Mouse (Mus musculus) neural tube, embryonic 15.5 days (tissue): ENCODE data around the gene Entpd5. TPM values are rescaled to one million over a fixed set of nuclear protein-coding genes. Genes with fewer than 3 reads are reported as not detected.
A peak's percentile ranks its signal among the peaks of the same experiment; 100 is the strongest.

ENCODE experiments used
- ATAC-seq: fragments of 200-750 bp; cut with Nextera tagmentation; 2 replicates; pipeline ENCODE4 v1.8.0; 2017; ENCODE audit warnings: mild to moderate bottlenecking, moderate TSS enrichment, moderate library complexity; ENCODE audit not compliant: low FRiP score
- H3K27ac ChIP-seq: fragments of 300-500 bp; sonication (generic); replicated peaks from 2 replicates; pipeline ENCODE4 v1.5.1; 2015; ENCODE audit warnings: mild to moderate bottlenecking, inconsistent platforms
- H3K27me3 ChIP-seq: fragments of 300-500 bp; sonication (generic); replicated peaks from 2 replicates; pipeline ENCODE4 v1.6.1; 2015; ENCODE audit warnings: inconsistent platforms
- H3K36me3 ChIP-seq: fragments of 300-500 bp; sonication (generic); 2 replicates; pipeline ENCODE4 v1.6.1; 2015; ENCODE audit warnings: inconsistent platforms
- H3K4me1 ChIP-seq: fragments of 300-500 bp; sonication (generic); 2 replicates; pipeline ENCODE4 v1.6.1; 2015; ENCODE audit warnings: inconsistent platforms
- H3K4me2 ChIP-seq: fragments of 300-500 bp; sonication (generic); 2 replicates; pipeline ENCODE4 v1.6.1; 2015; ENCODE audit warnings: inconsistent platforms, mild to moderate bottlenecking, moderate library complexity
- H3K4me3 ChIP-seq: fragments of 300-500 bp; sonication (generic); replicated peaks from 2 replicates; pipeline ENCODE4 v1.5.1; 2015; ENCODE audit warnings: mild to moderate bottlenecking, inconsistent platforms
- H3K9ac ChIP-seq: fragments of 300-500 bp; sonication (generic); replicated peaks from 2 replicates; pipeline ENCODE4 v1.6.1; 2015; ENCODE audit warnings: mild to moderate bottlenecking, inconsistent platforms
- H3K9me3 ChIP-seq: fragments of 300-500 bp; sonication (generic); replicated peaks from 2 replicates; pipeline ENCODE4 v1.6.1; 2016; ENCODE audit warnings: inconsistent platforms
- WGBS: fragments of 180-500 bp; shearing (Covaris S2); methylation state at CpG from one replicate; pipeline ENCODE4 v1.1.7; 2015; ENCODE audit warnings: mixed read lengths; 5-methylcytosine and 5-hydroxymethylcytosine counted together
- polyA plus RNA-seq: library from polyadenylated mRNA; unstranded; fragments of >200 nt; fragmentation: Nextera tagmentation; extraction: Ambion mirVana; gene quantifications from 2 replicates; pipeline ENCODE4 v1.2.1, GENCODE M21; 2015

Entpd5 gene
- 11.6 and 17.0 TPM in 2 replicates for polyA plus RNA-seq

DNA sequence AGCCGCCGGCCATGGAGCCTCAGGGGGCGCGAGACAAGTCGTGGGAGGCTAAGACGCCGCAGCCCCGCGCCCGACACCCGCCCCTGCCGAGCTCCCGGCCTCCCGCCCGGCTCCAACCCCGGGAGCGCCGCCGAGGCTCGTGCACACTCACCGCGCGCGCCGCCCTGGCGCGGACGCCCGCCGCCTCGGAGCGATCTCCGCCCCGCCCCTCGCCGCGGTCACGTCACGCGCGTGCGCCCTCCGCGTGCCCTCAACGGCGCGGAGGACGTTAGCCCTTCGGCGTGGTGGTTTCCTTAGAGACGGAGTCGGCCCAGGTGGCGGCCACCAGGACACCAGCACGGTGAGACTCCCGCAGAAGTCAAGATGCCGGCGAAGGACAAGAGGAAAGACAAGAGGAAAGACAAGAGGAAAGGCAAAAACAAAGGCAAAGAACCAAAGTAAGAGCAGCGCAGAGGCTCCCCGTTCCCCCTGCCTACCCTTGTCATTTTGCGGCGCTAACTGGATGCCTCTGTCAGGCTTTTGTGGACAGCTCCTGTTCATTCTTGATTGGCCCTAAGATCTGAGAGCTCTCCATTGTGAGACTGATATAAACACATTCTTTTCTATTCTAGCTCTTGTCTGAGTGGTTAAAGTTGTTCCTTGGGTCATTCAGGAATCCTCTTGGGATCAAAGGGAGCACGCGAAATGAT, at the start of gene Entpd5, which contains the start of gene Bbof1:
Entpd5 (minus strand) TSS at position 211 of the 689 bp plus-strand sequence.
Bbof1 (plus strand) TSS at position 253 of the 689 bp plus-strand sequence.
- ATAC-seq = peak; percentile 94
- Histone ChIP-seq H3K4me1 (peaks cover 12% of the 10 kb centered on the region), H3K9ac (peak within 1 kb of the TSS; percentile 89), H3K27me3 (no peaks in the 10 kb centered on the region), H3K4me3 (peak within 1 kb of the TSS; percentile 82), H3K36me3 (no peaks in the 10 kb centered on the region), H3K9me3 (no peaks in the 10 kb centered on the region), H3K4me2 (peak within 1 kb of the TSS; percentile 86), H3K27ac (peak within 1 kb of the TSS; percentile 93)
- under 1% methylated on average over 61 of the region's 63 CpGs for WGBS

DNA sequence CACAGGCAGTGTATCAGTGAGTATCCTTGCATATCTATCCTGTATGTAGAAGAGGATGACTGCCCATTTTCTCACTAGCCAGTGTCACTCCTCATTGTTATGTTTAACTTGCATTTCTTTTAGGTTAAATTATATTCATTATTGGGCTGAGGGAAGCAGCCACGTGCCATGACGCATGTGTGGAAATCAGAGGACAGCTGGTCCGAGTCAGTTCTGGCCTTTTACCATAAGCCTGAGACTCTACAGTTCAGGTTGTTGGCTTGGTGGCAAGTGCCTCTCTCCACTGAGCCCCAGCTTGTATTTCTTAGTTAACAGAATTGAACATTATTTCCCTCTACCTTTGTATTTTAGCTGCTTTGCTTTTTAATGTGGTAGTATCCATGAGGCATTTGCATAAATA, 48.1 kb upstream of the Entpd5 start:
- Histone ChIP-seq H3K36me3 (peaks cover 31% of the 10 kb centered on the region), H3K27ac (no peak overlapping the region), H3K4me1 (peaks cover 10% of the 10 kb centered on the region), H3K27me3 (no peaks in the 10 kb centered on the region), H3K9ac (no peak overlapping the region), H3K4me2 (no peak overlapping the region), H3K4me3 (no peak overlapping the region), H3K9me3 (no peaks in the 10 kb centered on the region)
- ATAC-seq = no peak
- WGBS = 96% methylated on average over 3 of the region's 3 CpGs

DNA sequence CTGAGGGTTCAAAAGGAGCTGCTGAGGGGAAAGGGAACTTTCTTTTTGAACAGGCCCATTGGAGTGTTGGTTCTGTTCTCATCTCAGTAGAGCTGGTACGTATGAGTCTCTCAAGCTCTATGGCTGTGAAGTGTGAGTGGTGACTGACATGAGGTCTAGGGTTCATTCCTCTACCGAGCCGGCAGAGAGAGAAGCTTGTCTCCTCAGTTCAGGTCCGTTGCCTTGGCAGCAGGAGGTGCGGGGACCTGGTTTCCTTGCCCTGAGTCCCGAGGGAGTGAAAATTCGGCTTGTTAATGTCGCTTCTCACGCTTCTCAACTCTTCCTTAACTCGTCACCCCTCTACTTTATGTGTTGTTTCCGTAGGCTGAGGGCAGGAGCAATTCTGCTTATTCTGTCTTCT, 43.0 kb upstream of the Entpd5 start:
- Histone ChIP-seq H3K4me3 (peak overlapping the region; percentile 72), H3K9ac (peak overlapping the region; percentile 58), H3K4me1 (peaks cover 19% of the 10 kb centered on the region), H3K27ac (peak overlapping the region; percentile 86), H3K27me3 (no peaks in the 10 kb centered on the region; the same call in 1 of the 2 replicates), H3K4me2 (peak overlapping the region; percentile 98), H3K9me3 (no peaks in the 10 kb centered on the region), H3K36me3 (0 out of 2 replicates have a peak, but pooled peaks cover under 1% of the 10 kb centered on the region)
- under 1% methylated on average over 11 of the region's 11 CpGs for WGBS
- no peak for ATAC-seq

DNA sequence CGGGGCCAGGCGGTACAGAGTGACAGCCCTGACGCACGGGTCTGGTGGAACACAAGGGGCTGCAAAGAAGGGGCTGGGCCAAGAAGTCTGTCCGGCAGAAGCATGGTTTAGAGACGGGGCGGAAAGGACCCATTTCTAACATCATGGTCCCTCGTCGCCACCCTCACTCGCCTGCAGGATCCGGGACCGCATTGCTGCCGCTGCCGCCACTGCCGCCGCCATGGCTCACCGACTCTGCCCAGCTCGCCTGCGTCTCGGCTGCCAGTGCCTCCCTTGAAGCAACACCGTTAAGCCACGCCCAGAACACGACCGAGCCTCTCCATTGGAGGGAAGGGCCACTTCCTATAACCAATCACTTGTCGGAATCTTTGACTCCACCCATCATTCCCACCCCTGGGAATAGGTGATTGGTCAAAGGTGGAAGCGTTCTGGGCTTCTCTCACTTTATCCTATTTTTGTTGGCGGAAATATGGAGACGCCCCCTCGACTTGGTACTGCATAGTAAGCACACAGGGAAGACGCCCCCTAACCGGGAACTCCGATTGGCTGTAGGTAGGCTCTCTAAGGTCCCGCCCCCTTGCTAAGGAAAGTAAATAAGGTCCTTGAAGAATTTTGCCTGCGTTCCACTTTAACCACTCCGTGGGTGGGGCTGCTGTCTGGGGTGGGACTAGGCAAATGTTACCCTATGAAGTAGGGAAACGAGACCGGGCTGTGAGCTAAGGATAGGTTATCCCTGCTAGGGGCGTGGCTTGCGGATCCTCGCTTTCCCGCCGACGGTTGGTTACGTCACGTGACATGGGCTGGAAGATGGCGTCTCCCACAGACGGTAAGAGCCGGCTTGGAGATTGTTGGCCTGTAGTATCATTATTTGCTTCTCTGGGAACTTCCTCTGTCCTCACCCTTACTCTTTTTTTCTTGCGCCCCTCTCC, 42.2 kb upstream of the Entpd5 start, which contains the start of the genes Aldh6a1 and Lin52:
Aldh6a1 (minus strand) TSS at position 287 of the 929 bp plus-strand sequence.
Lin52 (plus strand) TSS at position 705 of the 929 bp plus-strand sequence.
- ATAC-seq = peak; percentile 98
- Histone ChIP-seq H3K36me3 (no peaks in the 10 kb centered on the region), H3K4me2 (peak within 1 kb of the TSS; percentile 98), H3K27me3 (no peaks in the 10 kb centered on the region; the same call in 1 of the 2 replicates), H3K4me3 (peak within 1 kb of the TSS; percentile 72), H3K9me3 (no peaks in the 10 kb centered on the region), H3K9ac (peak within 1 kb of the TSS; percentile 59), H3K4me1 (peaks cover 19% of the 10 kb centered on the region), H3K27ac (peak within 1 kb of the TSS; percentile 86)
- WGBS = under 1% methylated on average over 49 of the region's 49 CpGs

DNA sequence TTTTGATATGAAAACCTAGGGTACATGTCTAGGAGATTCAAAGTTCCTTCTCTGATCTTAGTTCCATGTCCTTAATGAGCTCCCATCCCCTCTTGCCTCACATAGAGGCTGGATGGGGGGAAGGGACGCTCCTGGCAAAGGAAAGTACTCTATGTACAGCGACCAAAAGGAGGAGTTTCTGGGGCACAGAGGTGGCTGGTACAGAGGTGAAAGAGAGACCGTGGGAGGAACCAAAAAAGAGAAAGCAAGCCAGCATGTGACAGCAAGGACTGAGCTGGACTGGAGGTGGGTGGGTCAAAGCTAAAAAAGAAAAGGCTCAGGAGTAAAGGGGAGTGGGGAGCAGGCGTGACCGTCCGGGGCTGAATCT, 41.5 kb upstream of the Entpd5 start:
- peak overlapping the region; percentile 59 for H3K9ac ChIP-seq
- peak overlapping the region; percentile 98 for H3K4me2 ChIP-seq
- ATAC-seq = peak; percentile 13
- H3K9me3 ChIP-seq = no peaks in the 10 kb centered on the region
- H3K4me3 ChIP-seq = peak overlapping the region; percentile 72
- H3K36me3 ChIP-seq = no peaks in the 10 kb centered on the region
- no peaks in the 10 kb centered on the region; the same call in 1 of the 2 replicates for H3K27me3 ChIP-seq
- H3K4me1 ChIP-seq = peaks cover 19% of the 10 kb centered on the region
- peak overlapping the region; percentile 86 for H3K27ac ChIP-seq
- under 1% methylated on average over 6 of the region's 6 CpGs for WGBS

DNA sequence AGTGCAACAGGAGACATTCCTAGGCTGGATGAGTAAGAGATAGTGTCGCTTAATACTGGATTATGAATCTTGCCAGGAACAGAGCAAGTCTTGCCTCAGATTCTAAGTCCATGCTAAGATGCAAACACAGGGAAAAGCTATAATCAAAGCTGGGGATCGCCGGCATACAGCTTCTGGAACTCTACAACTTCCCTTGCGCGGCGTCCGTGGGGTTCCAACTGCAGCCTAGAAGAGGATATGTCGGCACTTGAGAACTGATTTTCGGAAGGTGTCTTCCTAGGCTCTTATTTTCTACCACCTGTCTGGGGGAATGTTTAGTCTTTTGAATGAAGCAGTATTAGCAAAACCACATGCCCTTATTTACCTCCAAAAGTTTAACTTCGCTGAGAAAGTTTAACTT, 41.1 kb upstream of the Entpd5 start:
- H3K9ac ChIP-seq = peak overlapping the region; percentile 59; the same call in 1 of the 2 replicates
- 50% methylated on average over 10 of the region's 10 CpGs for WGBS
- peak overlapping the region; percentile 98 for H3K4me2 ChIP-seq
- H3K27me3 ChIP-seq = no peaks in the 10 kb centered on the region; the same call in 1 of the 2 replicates
- ATAC-seq = no peak
- H3K27ac ChIP-seq = peak overlapping the region; percentile 86
- H3K36me3 ChIP-seq = no peaks in the 10 kb centered on the region
- H3K9me3 ChIP-seq = no peaks in the 10 kb centered on the region
- H3K4me3 ChIP-seq = peak overlapping the region; percentile 72
- H3K4me1 ChIP-seq = peaks cover 19% of the 10 kb centered on the region

DNA sequence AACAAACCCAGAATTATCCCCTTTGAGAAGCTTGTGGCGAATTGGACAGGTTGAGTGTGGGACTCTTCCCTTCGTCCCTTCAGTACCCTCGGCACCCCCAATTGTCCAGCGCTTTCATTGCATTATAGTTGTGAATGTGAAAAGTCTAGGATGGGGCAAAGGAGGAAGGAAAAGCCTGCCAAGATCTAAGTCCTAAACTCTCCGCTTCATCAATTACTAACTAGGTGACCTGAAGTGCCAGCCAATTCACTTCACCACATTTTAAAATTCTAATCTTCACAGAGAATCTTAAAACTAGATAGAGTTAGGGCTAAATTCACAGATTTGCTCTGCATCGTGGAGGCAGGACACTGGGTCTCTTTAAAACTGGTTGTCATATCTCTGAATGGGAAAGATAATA, 39.4 kb upstream of the Entpd5 start:
- Histone ChIP-seq H3K27ac (no peak overlapping the region), H3K27me3 (peaks cover 3% of the 10 kb centered on the region; the same call in 1 of the 2 replicates), H3K36me3 (no peaks in the 10 kb centered on the region), H3K9me3 (no peaks in the 10 kb centered on the region), H3K4me3 (no peak overlapping the region), H3K4me2 (no peak overlapping the region), H3K9ac (no peak overlapping the region), H3K4me1 (peaks cover 19% of the 10 kb centered on the region)
- ATAC-seq = no peak
- 82% methylated on average over 6 of the region's 6 CpGs for WGBS

DNA sequence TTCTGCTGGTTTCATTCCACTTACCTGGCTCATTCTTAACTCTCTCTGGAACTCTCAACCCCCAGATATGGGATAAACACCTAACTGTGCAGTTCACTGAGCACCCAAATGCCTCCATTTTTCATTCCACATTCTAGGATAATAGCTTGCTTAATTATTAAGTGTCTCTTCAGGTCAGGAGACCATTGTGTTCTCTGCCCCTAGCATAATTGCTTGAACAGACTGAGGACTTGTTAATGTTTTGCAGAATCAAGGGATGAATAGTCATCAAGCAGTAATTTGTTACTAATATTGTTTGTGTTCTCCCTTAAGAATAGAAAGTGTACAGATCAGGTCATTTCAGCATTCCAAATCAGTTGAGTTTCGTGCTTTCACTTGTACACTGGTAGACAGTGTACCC, 38.6 kb upstream of the Entpd5 start:
- peaks cover 3% of the 10 kb centered on the region; the same call in 1 of the 2 replicates for H3K36me3 ChIP-seq
- no peaks in the 10 kb centered on the region for H3K9me3 ChIP-seq
- H3K9ac ChIP-seq = no peak overlapping the region
- H3K4me3 ChIP-seq = no peak overlapping the region
- no peak overlapping the region for H3K4me2 ChIP-seq
- WGBS = 71% methylated on average over 1 of the region's 1 CpGs
- H3K27me3 ChIP-seq = peaks cover 3% of the 10 kb centered on the region; the same call in 1 of the 2 replicates
- no peak for ATAC-seq
- peaks cover 14% of the 10 kb centered on the region for H3K4me1 ChIP-seq
- no peak overlapping the region for H3K27ac ChIP-seq

DNA sequence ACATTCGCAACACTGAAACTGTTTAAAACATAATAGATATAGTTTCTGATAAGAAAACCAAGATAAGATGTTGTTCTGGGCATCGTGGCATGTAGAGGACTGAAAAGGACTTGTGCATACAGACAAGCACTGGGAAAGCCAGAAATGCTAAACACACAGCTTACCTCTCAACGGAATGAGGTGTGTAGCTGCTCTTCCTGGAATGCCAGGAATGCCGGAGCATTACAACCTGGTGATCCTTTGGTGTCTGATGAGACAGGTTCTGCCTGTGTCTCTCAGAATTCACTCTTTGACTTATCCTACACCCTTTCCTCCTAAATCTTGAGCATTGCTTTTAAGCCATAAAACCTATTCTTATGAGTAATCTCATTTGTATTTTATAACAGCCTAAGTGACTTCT, 33.7 kb upstream of the Entpd5 start:
- 80% methylated on average over 4 of the region's 4 CpGs for WGBS
- Histone ChIP-seq H3K9ac (no peak overlapping the region), H3K4me1 (no peaks in the 10 kb centered on the region), H3K4me3 (no peak overlapping the region), H3K4me2 (no peak overlapping the region), H3K9me3 (no peaks in the 10 kb centered on the region), H3K36me3 (peaks cover 24% of the 10 kb centered on the region), H3K27me3 (peaks cover 3% of the 10 kb centered on the region; the same call in 1 of the 2 replicates), H3K27ac (no peak overlapping the region)
- ATAC-seq = no peak

DNA sequence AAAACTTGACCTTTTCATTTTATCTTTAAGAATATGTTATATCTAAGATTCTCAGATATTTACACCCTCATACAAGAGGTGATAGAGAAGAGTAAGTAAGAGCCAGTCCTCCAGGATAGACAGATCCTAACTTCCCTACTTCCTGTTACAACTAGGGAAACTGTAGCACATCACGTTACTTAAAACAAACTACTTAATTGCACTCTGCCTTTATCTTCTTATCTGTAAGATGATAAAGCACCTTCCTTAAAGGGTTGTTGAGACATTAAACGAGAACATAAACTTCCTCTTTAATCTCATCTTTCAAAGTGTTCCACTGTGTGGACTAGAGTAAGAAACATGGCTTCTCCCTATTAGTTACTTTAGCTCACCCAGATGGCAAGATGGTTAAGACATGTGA, 29.9 kb upstream of the Entpd5 start:
- 78% methylated on average over 2 of the region's 2 CpGs for WGBS
- Histone ChIP-seq H3K27me3 (no peaks in the 10 kb centered on the region), H3K4me3 (no peak overlapping the region), H3K9ac (no peak overlapping the region), H3K36me3 (peaks cover 33% of the 10 kb centered on the region), H3K9me3 (no peaks in the 10 kb centered on the region), H3K4me2 (no peak overlapping the region), H3K27ac (no peak overlapping the region), H3K4me1 (no peaks in the 10 kb centered on the region)
- no peak for ATAC-seq

DNA sequence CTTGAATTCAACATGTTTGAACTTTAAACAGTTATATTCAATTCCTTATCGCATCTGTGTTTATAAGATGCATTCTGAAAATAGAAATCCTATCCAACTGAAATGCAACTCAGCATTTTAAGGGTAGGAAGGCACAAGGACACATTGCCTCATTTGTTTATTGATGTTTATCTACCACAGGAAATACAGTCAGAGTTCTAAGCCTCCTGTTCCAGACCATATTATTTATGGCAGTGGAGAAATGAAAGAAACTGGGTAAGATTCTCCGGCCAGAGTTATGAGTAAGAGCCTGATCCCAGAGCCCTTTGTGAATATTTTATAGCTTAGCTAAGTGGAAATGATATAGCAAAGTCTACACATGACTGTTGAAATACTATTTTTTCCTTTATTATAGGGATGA, 21.0 kb upstream of the Entpd5 start:
- H3K27me3 ChIP-seq = no peaks in the 10 kb centered on the region

More for the DNA sequence above, 21.0 kb upstream of the Entpd5 start:
- no peaks in the 10 kb centered on the region for H3K4me1 ChIP-seq
- H3K36me3 ChIP-seq = peaks cover 37% of the 10 kb centered on the region
- H3K9ac ChIP-seq = no peak overlapping the region
- 89% methylated on average over 2 of the region's 2 CpGs for WGBS
- H3K4me2 ChIP-seq = no peak overlapping the region
- no peak overlapping the region for H3K27ac ChIP-seq
- H3K9me3 ChIP-seq = no peaks in the 10 kb centered on the region
- ATAC-seq = no peak
- no peak overlapping the region for H3K4me3 ChIP-seq
